Mouse (Mus musculus) stomach, embryonic 14.5 days (tissue): ENCODE data around the gene Rasal1. TPM values are rescaled to one million over a fixed set of nuclear protein-coding genes. Genes with fewer than 3 reads are reported as not detected.

Source experiments
- ATAC-seq: fragments of 200-750 bp; cut with Nextera tagmentation; 2 replicates; pipeline ENCODE4 v1.8.0; 2017; ENCODE audit warnings: low read depth, moderate TSS enrichment; ENCODE audit not compliant: insufficient number of reproducible peaks, insufficient read depth, low FRiP score
- H3K27ac ChIP-seq: fragments of 300-500 bp; sonication (generic); 2 replicates; pipeline ENCODE4 v1.5.1; 2014; ENCODE audit warnings: mild to moderate bottlenecking, low read length, moderate library complexity, mixed read lengths
- H3K27me3 ChIP-seq: fragments of 300-500 bp; sonication (generic); 2 replicates; pipeline ENCODE4 v1.6.1; 2014; ENCODE audit warnings: low read length, control low read depth, mixed read lengths; ENCODE audit not compliant: control insufficient read depth, insufficient read depth
- H3K36me3 ChIP-seq: fragments of 300-500 bp; sonication (generic); 2 replicates; pipeline ENCODE4 v1.6.1; 2014; ENCODE audit warnings: mild to moderate bottlenecking, control low read depth, low read length, moderate library complexity, mixed read lengths; ENCODE audit not compliant: control insufficient read depth, insufficient read depth
- H3K4me1 ChIP-seq: fragments of 300-500 bp; sonication (generic); 2 replicates; pipeline ENCODE4 v1.6.1; 2014; ENCODE audit warnings: low read length, control low read depth, mixed read lengths; ENCODE audit not compliant: control insufficient read depth, insufficient read depth
- H3K4me2 ChIP-seq: fragments of 300-500 bp; sonication (generic); replicated peaks from 2 replicates; pipeline ENCODE4 v1.6.1; 2014; ENCODE audit warnings: low read depth, low read length, control low read depth
- H3K4me3 ChIP-seq: fragments of 300-500 bp; sonication (generic); 2 replicates; pipeline ENCODE4 v1.5.1; 2014; ENCODE audit warnings: low read depth, low read length, control low read depth
- H3K9ac ChIP-seq: fragments of 300-500 bp; sonication (generic); replicated peaks from 2 replicates; pipeline ENCODE4 v1.6.1; 2014; ENCODE audit warnings: low read depth, mild to moderate bottlenecking, control low read depth, low read length, moderate library complexity, mixed read lengths
- H3K9me3 ChIP-seq: fragments of 300-500 bp; sonication (generic); 2 replicates; pipeline ENCODE4 v1.6.1; 2016; ENCODE audit warnings: low read depth, low read length, control low read depth; ENCODE audit not compliant: control insufficient read depth
- WGBS: fragments of 180-500 bp; shearing (Covaris S2); extraction: QIAGEN DNeasy Blood & Tissue Kit; methylation state at CpG from one replicate; pipeline ENCODE4 v1.1.7; 2014; 5-methylcytosine and 5-hydroxymethylcytosine counted together
- polyA plus RNA-seq: library from polyadenylated mRNA; unstranded; fragments of >200 nt; fragmentation: Nextera tagmentation; extraction: Ambion mirVana; gene quantifications from 2 replicates; pipeline ENCODE4 v1.2.1, GENCODE M21; 2014

Rasal1 gene
- polyA plus RNA-seq, result 0.07 and 0.18 TPM in 2 replicates

DNA sequence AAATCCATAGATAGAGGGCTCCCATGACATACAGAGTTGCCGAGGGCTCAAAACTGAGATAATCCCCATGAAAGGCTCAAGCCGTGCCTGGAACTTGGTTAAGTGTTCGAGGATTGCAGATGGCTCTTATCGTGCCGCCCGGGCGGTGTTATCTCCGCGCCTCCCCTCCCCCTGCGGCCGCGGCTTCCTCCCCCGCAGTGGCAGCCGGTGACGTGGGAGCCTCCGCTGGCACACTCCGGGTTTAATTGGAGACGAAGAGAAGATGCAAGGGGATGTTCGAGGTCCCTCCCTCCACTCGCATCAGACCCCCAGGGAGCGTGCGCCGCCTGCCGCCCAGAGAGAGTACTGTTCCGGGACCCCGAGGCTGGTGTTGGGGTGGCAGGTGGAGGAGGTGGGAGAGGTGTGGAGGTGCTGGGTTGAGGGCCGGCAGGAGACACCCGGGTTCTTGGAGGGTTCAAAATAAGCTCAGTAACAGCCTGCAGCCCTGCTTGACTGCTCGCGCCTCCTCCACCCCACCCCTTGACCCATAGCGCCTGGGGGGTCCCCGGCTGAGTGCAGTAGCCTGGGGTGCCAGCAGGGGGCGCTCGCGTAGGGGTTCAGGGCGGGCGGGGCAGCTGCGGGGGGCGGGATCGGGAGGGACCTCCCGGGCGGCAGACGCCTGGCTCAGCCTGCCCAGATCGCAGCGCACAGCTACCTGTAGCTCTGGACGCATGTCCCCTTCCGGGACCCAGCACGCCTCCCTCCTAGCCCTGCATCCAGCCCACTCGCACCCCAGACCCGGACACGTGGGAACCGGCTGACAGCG lies at the start of gene Rasal1:
Gene Rasal1, plus strand, starts transcription at position 244 of the 805 bp plus-strand sequence.
- Histone ChIP-seq H3K4me2 (peak within 1 kb of the TSS; percentile 50), H3K4me1 (peaks cover 10% of the 10 kb centered on the region), H3K27me3 (peaks cover 17% of the 10 kb centered on the region), H3K9me3 (no peaks in the 10 kb centered on the region), H3K4me3 (peak within 1 kb of the TSS; percentile 15), H3K9ac (no peak within 1 kb of the TSS), H3K27ac (no peak within 1 kb of the TSS), H3K36me3 (no peaks in the 10 kb centered on the region)
- peak; percentile 51 for ATAC-seq
- WGBS, result 1% methylated on average over 53 of the region's 53 CpGs

DNA sequence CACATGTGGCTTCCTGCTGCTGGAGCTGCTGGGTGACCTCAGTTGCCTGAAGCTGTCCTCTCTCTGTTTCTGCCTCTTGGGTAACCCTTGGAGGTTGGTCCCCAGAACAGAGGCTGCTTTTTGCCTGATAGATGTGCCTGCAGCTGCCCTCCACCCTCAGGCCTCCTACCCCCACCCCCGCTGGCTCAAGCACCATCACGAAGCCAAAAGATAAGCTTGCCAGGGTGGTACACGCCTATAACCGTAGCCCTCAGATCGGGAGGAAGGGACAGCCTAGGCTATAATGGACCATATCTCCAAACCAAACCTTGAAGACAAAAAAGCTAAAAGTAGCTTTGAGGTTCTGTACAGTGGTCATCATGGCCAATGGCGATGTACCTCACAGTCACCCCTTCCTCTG lies 49.0 kb upstream of the Rasal1 start:
- 83% methylated on average over 6 of the region's 6 CpGs for WGBS
- Histone ChIP-seq H3K4me2 (no peak overlapping the region), H3K9ac (no peak overlapping the region), H3K36me3 (no peaks in the 10 kb centered on the region), H3K4me3 (no peak overlapping the region), H3K4me1 (no peaks in the 10 kb centered on the region), H3K27ac (no peak overlapping the region), H3K9me3 (no peaks in the 10 kb centered on the region), H3K27me3 (no peaks in the 10 kb centered on the region)
- no peak for ATAC-seq

DNA sequence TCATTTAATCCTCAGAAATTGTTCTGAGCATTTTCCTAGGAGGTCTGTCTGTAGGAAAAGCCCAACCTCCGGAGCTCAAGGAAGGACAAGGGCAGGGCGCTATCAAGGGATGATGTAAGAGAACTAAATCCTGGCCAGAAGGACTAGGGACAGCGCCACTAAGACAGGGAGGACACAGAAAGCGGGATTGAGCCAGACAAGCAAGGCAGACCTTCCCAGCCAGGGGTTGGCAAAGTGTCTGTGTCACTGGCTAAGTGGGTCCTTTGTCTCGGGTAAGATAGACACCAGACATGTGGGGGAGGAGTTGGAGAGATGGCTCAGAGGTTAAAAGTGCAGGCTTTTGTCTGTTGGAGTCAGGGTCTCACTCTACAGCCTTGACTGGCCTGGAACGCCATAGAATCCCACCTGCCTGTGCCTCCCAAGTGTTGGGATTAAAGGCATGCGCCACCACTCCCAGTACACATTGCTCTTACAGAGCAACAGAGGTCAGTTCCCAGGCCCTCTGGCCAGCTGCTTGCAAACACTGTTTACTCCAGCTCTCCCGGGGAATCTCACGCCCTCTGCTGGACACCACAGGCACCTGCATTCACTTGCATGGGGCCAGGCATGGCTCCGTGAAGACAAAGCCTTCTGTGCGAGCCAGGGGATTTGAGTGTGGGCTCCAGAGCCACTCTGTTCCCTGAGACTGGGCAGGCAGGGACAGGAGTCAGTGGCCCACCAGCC lies 47.5 kb upstream of the Rasal1 start:
- Histone ChIP-seq H3K4me1 (no peaks in the 10 kb centered on the region; the same call in 1 of the 2 replicates), H3K9me3 (no peaks in the 10 kb centered on the region), H3K4me3 (no peak overlapping the region), H3K4me2 (no peak overlapping the region), H3K27ac (no peak overlapping the region), H3K9ac (no peak overlapping the region), H3K27me3 (no peaks in the 10 kb centered on the region), H3K36me3 (no peaks in the 10 kb centered on the region)
- ATAC-seq, result no peak
- WGBS, result 57% methylated on average over 11 of the region's 11 CpGs

DNA sequence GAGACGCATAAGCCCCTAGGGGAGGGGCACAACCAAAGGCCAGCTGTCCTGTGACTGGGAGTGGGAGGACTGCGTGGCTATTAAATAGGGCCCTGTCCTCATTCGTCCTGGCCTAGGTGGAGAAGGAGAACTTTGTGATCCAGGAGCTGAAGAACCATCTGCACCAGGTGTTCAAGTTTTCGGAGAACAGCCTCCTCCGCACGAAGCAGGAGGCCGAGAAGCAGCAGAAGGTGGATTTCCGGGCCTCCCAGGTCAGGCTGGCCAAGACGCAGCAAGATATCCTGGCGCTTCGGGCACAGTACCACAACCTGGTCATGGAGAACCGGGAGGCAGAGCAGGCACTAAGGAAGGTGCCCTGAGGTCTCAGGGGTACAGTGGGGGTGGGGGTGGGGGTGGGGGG lies 46.4 kb upstream of the Rasal1 start:
- Histone ChIP-seq H3K4me1 (no peaks in the 10 kb centered on the region; the same call in 1 of the 2 replicates), H3K9ac (no peak overlapping the region), H3K27ac (no peak overlapping the region), H3K27me3 (no peaks in the 10 kb centered on the region), H3K36me3 (no peaks in the 10 kb centered on the region), H3K4me2 (no peak overlapping the region), H3K4me3 (no peak overlapping the region), H3K9me3 (no peaks in the 10 kb centered on the region)
- ATAC-seq, result no peak
- WGBS, result 89% methylated on average over 12 of the region's 12 CpGs

DNA sequence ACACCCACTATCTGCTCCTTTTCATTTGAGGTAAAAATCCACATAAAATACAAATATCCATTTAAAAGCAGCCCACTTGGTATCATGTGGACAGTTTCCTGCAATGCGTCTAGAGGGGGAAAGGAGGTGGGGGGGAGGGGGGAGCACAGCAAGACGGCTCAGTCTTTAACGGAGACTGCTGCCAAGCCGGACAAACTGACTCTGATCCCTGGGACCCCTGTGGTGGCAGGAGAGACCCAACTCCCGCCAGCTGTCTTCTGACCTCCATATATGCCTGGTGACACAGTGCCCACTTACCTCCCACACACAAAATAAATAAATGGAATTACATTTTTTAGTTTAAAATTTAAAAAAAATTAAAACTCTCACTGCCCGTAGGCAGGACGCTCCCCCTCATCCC lies 45.1 kb upstream of the Rasal1 start:
- H3K9ac ChIP-seq, result no peak overlapping the region
- no peaks in the 10 kb centered on the region; the same call in 1 of the 2 replicates for H3K4me1 ChIP-seq
- 72% methylated on average over 7 of the region's 7 CpGs for WGBS
- no peak for ATAC-seq
- no peak overlapping the region for H3K4me3 ChIP-seq
- H3K27me3 ChIP-seq, result no peaks in the 10 kb centered on the region
- H3K4me2 ChIP-seq, result no peak overlapping the region
- H3K27ac ChIP-seq, result no peak overlapping the region
- no peaks in the 10 kb centered on the region for H3K36me3 ChIP-seq
- no peaks in the 10 kb centered on the region for H3K9me3 ChIP-seq

DNA sequence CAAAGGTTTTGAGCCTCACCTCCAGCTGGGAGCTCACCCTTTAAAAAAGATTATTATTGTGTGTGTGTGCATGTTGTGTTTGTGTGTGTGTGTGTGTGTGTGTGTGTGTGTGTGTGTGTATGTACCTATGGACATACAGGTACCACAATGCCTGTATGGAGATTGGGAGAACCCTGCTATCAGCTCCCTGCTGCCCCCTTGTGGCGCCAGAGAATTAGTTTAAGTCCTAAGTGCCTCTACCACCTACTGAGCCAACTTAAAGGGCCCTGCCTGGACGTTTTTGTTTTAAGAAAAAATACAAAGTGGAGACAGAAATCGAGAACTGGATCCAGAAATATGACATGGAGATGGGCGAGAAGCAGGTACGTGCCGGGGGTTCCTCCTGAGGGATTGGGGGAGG lies 43.8 kb upstream of the Rasal1 start:
- WGBS, result 2% methylated on average over 6 of the region's 6 CpGs
- ATAC-seq, result no peak

DNA sequence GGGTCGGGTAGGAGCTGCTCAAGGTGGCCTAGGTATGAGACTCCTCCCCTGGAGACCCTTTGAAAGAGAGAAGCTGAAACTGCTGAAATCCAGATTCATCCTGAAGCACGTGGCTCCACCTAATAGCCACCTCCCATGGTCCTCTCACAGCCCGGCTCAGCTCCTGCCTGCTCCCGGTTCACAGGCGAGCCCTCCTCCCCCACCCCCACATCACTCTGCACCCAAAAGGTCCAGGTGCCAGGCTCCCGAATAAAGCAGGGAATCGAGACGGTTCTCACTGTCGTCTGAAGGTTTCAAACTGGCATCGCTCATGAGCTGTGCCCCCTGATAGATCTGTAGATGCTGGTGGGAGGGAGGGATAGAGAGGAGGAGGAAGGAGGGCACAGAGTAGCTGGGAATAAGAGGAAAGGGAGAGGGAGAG lies 43.4 kb upstream of the Rasal1 start:
- Histone ChIP-seq H3K4me2 (peak overlapping the region; percentile 51), H3K9me3 (no peaks in the 10 kb centered on the region), H3K4me1 (no peaks in the 10 kb centered on the region; the same call in 1 of the 2 replicates), H3K36me3 (no peaks in the 10 kb centered on the region), H3K9ac (0 out of 2 replicates have a peak overlapping the region, but pooled peaks have one; percentile 21), H3K27ac (no peak overlapping the region), H3K27me3 (no peaks in the 10 kb centered on the region), H3K4me3 (peak overlapping the region; percentile 24)
- ATAC-seq, result peak; percentile 30; the same call in 1 of the 2 replicates
- WGBS, result 1% methylated on average over 10 of the region's 10 CpGs

More for the DNA sequence above, 43.8 kb upstream of the Rasal1 start:
- H3K9me3 ChIP-seq, result no peaks in the 10 kb centered on the region
- H3K4me3 ChIP-seq, result peak overlapping the region; percentile 24; the same call in 1 of the 2 replicates
- no peaks in the 10 kb centered on the region for H3K36me3 ChIP-seq
- peak overlapping the region; percentile 51 for H3K4me2 ChIP-seq
- H3K9ac ChIP-seq, result 0 out of 2 replicates have a peak overlapping the region, but pooled peaks have one; percentile 21
- H3K4me1 ChIP-seq, result no peaks in the 10 kb centered on the region; the same call in 1 of the 2 replicates
- no peak overlapping the region for H3K27ac ChIP-seq
- H3K27me3 ChIP-seq, result no peaks in the 10 kb centered on the region

DNA sequence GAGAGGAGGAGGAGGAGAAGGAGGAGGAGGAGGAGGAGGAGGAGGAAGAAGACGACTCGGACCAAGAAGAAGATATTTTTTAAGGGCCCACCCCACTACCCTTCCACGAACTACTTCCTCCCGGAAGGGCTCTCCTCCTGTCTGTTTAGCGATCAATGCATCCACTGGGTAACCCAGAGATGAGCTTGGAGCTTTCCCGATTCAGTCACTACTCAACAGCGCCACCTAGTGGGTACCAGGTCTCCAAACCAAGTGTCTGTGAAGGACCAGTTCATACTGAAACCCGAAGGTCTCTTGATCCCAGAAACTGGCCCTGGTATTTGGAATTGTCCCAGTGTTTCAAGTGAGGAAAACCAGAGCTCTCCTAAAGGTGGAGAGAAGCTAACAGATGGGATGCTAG lies 42.9 kb upstream of the Rasal1 start:
- under 1% methylated on average over 8 of the region's 8 CpGs for WGBS
- Histone ChIP-seq H3K9ac (no peak overlapping the region), H3K27ac (no peak overlapping the region), H3K27me3 (no peaks in the 10 kb centered on the region), H3K9me3 (no peaks in the 10 kb centered on the region), H3K4me2 (peak overlapping the region; percentile 51), H3K36me3 (no peaks in the 10 kb centered on the region), H3K4me3 (peak overlapping the region; percentile 24), H3K4me1 (no peaks in the 10 kb centered on the region; the same call in 1 of the 2 replicates)
- peak; percentile 60; the same call in 1 of the 2 replicates for ATAC-seq
